Mouse (Mus musculus) limb, embryonic 14.5 days (tissue): ENCODE data around the gene Mtfp1. TPM values are rescaled to one million over a fixed set of nuclear protein-coding genes. Genes with fewer than 3 reads are reported as not detected.
"Not testable (repeated sequence)": the region's sequence is repeated elsewhere in the genome, so short reads cannot be mapped to it uniquely, and the experiment has no call there.

Experiments
- ATAC-seq: fragments of 200-750 bp; cut with Nextera tagmentation; 2 replicates; pipeline ENCODE4 v1.8.0; 2017; ENCODE audit warnings: low read depth, moderate number of reproducible peaks, moderate TSS enrichment; ENCODE audit not compliant: low FRiP score
- DNase-seq: peaks from one replicate; pipeline ENCODE4 v3.0.0-alpha.2; 2015; ENCODE audit warnings: low spot score
- H3K27ac ChIP-seq: fragments of 300-500 bp; sonication (generic); replicated peaks from 2 replicates; pipeline ENCODE4 v1.5.1; 2014; ENCODE audit warnings: low read depth, mild to moderate bottlenecking, low read length, moderate library complexity, mixed read lengths
- H3K27me3 ChIP-seq: fragments of 300-500 bp; sonication (generic); 2 replicates; pipeline ENCODE4 v1.6.1; 2014; ENCODE audit warnings: low read length, mixed read lengths; ENCODE audit not compliant: control insufficient read depth, insufficient read depth
- H3K36me3 ChIP-seq: fragments of 300-500 bp; sonication (generic); 2 replicates; pipeline ENCODE4 v1.6.1; 2014; ENCODE audit warnings: mild to moderate bottlenecking, low read length, moderate library complexity, mixed read lengths; ENCODE audit not compliant: control insufficient read depth, insufficient read depth
- H3K4me1 ChIP-seq: fragments of 300-500 bp; sonication (generic); 2 replicates; pipeline ENCODE4 v1.6.1; 2014; ENCODE audit warnings: antibody characterized with exemption, low read length, mixed read lengths; ENCODE audit not compliant: control insufficient read depth, insufficient read depth
- H3K4me2 ChIP-seq: fragments of 300-500 bp; sonication (generic); replicated peaks from 2 replicates; pipeline ENCODE4 v1.6.1; 2014; ENCODE audit warnings: low read depth, mild to moderate bottlenecking, low read length, moderate library complexity; ENCODE audit not compliant: severe bottlenecking
- H3K4me3 ChIP-seq: fragments of 300-500 bp; sonication (generic); replicated peaks from 2 replicates; pipeline ENCODE4 v1.5.1; 2014; ENCODE audit warnings: low read length
- H3K9ac ChIP-seq: fragments of 300-500 bp; sonication (generic); 2 replicates; pipeline ENCODE4 v1.6.1; 2014; ENCODE audit warnings: mild to moderate bottlenecking, low read depth, low read length, moderate library complexity; ENCODE audit not compliant: severe bottlenecking
- H3K9me3 ChIP-seq: fragments of 300-500 bp; sonication (generic); 2 replicates; pipeline ENCODE4 v1.6.1; 2016; ENCODE audit warnings: low read length; ENCODE audit not compliant: control insufficient read depth
- POLR2A ChIP-seq: fragments of 200-500 bp; IDR thresholded peaks from 2 replicates; pipeline ENCODE4 v1.8.0; 2012; ENCODE audit warnings: inconsistent platforms, mild to moderate bottlenecking, moderate library complexity, borderline replicate concordance; ENCODE audit not compliant: insufficient read depth, insufficient read length; ENCODE audit errors: extremely low read depth
- WGBS: fragments of 180-500 bp; shearing (Covaris S2); extraction: QIAGEN DNeasy Blood & Tissue Kit; methylation state at CpG from one replicate; pipeline ENCODE4 v1.1.7; 2014; 5-methylcytosine and 5-hydroxymethylcytosine counted together
- polyA plus RNA-seq, 2 experiments: library from polyadenylated mRNA; depleted of rRNA in 1 of 2; stranded (reverse) in 1 of 2; unstranded in 1 of 2; fragments of >200 nt; fragmentation: Nextera tagmentation in 1 of 2; extraction: Ambion mirVana in 1 of 2; gene quantifications; 2 replicates each; pipeline versions ENCODE4 v1.2.1 to v1.2.3; 2012 to 2014

The Mtfp1 gene
- polyA plus RNA-seq, 2 experiments, result 4.7 to 5.3 TPM

- peaks cover 8% of the 10 kb centered on the region; the same call in 1 of the 2 replicates for H3K36me3 ChIP-seq
- TF ChIP-seq POLR2A, result no peak
- 78% methylated on average over 6 of the region's 6 CpGs for WGBS
Observed at GRCm38 (mm10) chr11:4113970-4114369, 18.7 kb upstream of the Mtfp1 start.

GRCm38 (mm10) chr11:4113496-4113895 is 18.3 kb upstream of the Mtfp1 start:
- ATAC-seq, result no peak
- peaks cover 3% of the 10 kb centered on the region; the same call in 1 of the 2 replicates for H3K4me1 ChIP-seq
- H3K9ac ChIP-seq, result no peak overlapping the region
- H3K27ac ChIP-seq, result no peak overlapping the region
- no peaks in the 10 kb centered on the region for H3K9me3 ChIP-seq
- no peak overlapping the region for H3K4me3 ChIP-seq
- peaks cover 12% of the 10 kb centered on the region for H3K36me3 ChIP-seq
- 78% methylated on average over 4 of the region's 4 CpGs for WGBS
- no peaks in the 10 kb centered on the region for H3K27me3 ChIP-seq
- no peak overlapping the region for H3K4me2 ChIP-seq
- no peak for TF ChIP-seq POLR2A
- no peak for DNase-seq

More at GRCm38 (mm10) chr11:4113970-4114369, 18.7 kb upstream of the Mtfp1 start:
- H3K27ac ChIP-seq, result no peak overlapping the region
- no peak overlapping the region for H3K4me3 ChIP-seq
- no peak for ATAC-seq
- H3K9me3 ChIP-seq, result no peaks in the 10 kb centered on the region
- no peak overlapping the region for H3K4me2 ChIP-seq
- peak overlapping the region; percentile 12; the same call in 1 of the 2 replicates for H3K9ac ChIP-seq
- no peak for DNase-seq
- H3K27me3 ChIP-seq, result peaks cover 4% of the 10 kb centered on the region; the same call in 1 of the 2 replicates
- peaks cover 6% of the 10 kb centered on the region; the same call in 1 of the 2 replicates for H3K4me1 ChIP-seq

DNA sequence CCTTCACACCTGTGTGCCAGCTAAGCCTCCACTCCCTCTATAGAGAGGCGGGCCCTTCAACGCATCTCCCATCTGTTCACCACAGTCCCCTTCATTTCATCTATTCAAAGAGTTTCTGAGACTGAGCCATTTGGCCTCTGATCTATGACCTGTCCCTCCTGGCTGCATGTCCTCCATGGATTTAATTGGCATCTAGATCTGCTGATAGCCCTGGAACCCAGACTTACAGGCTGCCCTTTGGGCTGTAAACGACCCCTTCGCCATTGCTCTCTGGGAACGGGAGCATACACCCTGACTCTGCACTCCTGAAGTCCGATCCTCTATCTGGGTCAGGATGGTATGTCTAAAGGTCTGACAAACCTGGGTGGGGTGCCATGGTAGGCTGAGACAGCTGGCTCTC is 17.6 kb upstream of the Mtfp1 start:
- WGBS, result 62% methylated on average over 6 of the region's 6 CpGs
- DNase-seq (no peak), ATAC-seq (no peak)
- no peak overlapping the region for H3K9ac ChIP-seq
- H3K9me3 ChIP-seq, result no peaks in the 10 kb centered on the region
- H3K36me3 ChIP-seq, result peaks cover 15% of the 10 kb centered on the region
- no peak overlapping the region for H3K4me3 ChIP-seq
- no peaks in the 10 kb centered on the region for H3K27me3 ChIP-seq
- no peak overlapping the region for H3K27ac ChIP-seq
- peaks cover 3% of the 10 kb centered on the region; the same call in 1 of the 2 replicates for H3K4me1 ChIP-seq
- H3K4me2 ChIP-seq, result no peak overlapping the region
- TF ChIP-seq POLR2A, result no peak

- DNase-seq, result no peak
- 90% methylated on average over 4 of the region's 4 CpGs for WGBS
- H3K4me3 ChIP-seq, result no peak overlapping the region
- no peak for TF ChIP-seq POLR2A
- no peak overlapping the region for H3K4me2 ChIP-seq
- no peaks in the 10 kb centered on the region for H3K9me3 ChIP-seq
- H3K4me1 ChIP-seq, result no peaks in the 10 kb centered on the region
- no peak for ATAC-seq
- peaks cover 20% of the 10 kb centered on the region for H3K36me3 ChIP-seq
- no peak overlapping the region for H3K27ac ChIP-seq
- no peaks in the 10 kb centered on the region for H3K27me3 ChIP-seq
- no peak overlapping the region for H3K9ac ChIP-seq
Observed at GRCm38 (mm10) chr11:4112033-4112432, 16.8 kb upstream of the Mtfp1 start.

DNA sequence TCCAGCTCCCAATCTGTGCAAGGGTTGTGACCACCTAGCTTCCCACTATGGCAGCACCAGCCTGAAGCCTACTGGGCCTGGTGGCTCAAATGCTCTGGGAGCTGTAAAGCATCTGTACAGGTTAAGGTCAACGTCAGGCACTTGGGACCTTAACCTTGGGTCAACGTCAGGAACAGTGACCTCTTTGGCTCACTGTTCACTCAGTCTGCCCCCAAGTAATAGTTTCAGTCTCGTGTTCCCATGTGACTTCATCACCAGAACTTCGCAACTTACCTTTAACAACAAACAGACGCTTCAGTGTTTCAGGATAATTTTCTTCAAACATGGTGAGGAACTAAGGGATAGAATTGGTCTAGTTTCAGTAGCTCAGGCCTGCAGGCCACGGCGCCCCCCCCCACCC is 13.4 kb upstream of the Mtfp1 start:
- no peak for TF ChIP-seq POLR2A
- Histone ChIP-seq H3K9ac (no peak overlapping the region), H3K36me3 (peaks cover 20% of the 10 kb centered on the region), H3K9me3 (no peaks in the 10 kb centered on the region), H3K27ac (no peak overlapping the region), H3K4me3 (no peak overlapping the region), H3K4me1 (no peaks in the 10 kb centered on the region), H3K27me3 (no peaks in the 10 kb centered on the region), H3K4me2 (no peak overlapping the region)
- 65% methylated on average over 7 of the region's 7 CpGs for WGBS
- no peak for DNase-seq
- ATAC-seq, result no peak

- not testable (repeated sequence) for ATAC-seq, H3K9me3 ChIP-seq, H3K4me3 ChIP-seq, H3K4me1 ChIP-seq, H3K27ac ChIP-seq, H3K4me2 ChIP-seq, H3K27me3 ChIP-seq, H3K9ac ChIP-seq, DNase-seq
- 87% methylated on average over 6 of the region's 6 CpGs for WGBS
- peaks cover 23% of the 10 kb centered on the region for H3K36me3 ChIP-seq
Observed at GRCm38 (mm10) chr11:4107901-4108300, 12.7 kb upstream of the Mtfp1 start.
